Mouse (Mus musculus) B cell, adult (primary cell): ENCODE measurements around the gene Olfr910. TPM values are rescaled to one million over a fixed set of nuclear protein-coding genes. Genes with fewer than 3 reads are reported as not detected.

Source experiments
- total RNA-seq: library from RNA; stranded (reverse); gene quantifications from 4 replicates; pipeline ENCODE4 v1.2.4, GENCODE M21; 2023; ENCODE audit not compliant: inconsistent age

The Olfr910 gene
- not detected in 4 replicates for total RNA-seq

GRCm38 (mm10) chr9:38537549-38537948 is at the start of gene Olfr910:
Gene Olfr910, plus strand, starts transcription at chr9:38537849.

GRCm38 (mm10) chr9:38495501-38495900 is 42.1 kb upstream of the Olfr910 start, which contains the start of gene Olfr907:
Gene Olfr907, plus strand, starts transcription at chr9:38495801.

GRCm38 (mm10) chr9:38521280-38521679 is 16.4 kb upstream of the Olfr910 start, which contains the start of gene Olfr911-ps1:
Gene Olfr911-ps1, plus strand, starts transcription at chr9:38521580.

GRCm38 (mm10) chr9:38579878-38580277 is 42.2 kb downstream of the Olfr910 start, which contains the start of gene Olfr912:
Gene Olfr912, plus strand, starts transcription at chr9:38580178.

Other genes with a start within 250 kb of the Olfr910 start
- gene Olfr896-ps1, start 246.7 kb upstream of the Olfr910 start, total RNA-seq: not detected in 4 replicates
- gene Olfr25, start 208.8 kb upstream of the Olfr910 start, total RNA-seq: not detected in 4 replicates
- gene Olfr898, start 189.4 kb upstream of the Olfr910 start, total RNA-seq: not detected in 4 replicates
- not detected in 4 replicates for gene Olfr250, start 171.0 kb upstream of the Olfr910 start, total RNA-seq
- not detected in 4 replicates for gene Olfr251, start 160.8 kb upstream of the Olfr910 start, total RNA-seq
- not detected in 4 replicates for gene Olfr147, start 136.2 kb upstream of the Olfr910 start, total RNA-seq
- not detected in 4 replicates for gene Olfr901, start 108.4 kb upstream of the Olfr910 start, total RNA-seq
- not detected in 4 replicates for gene Olfr902, start 90.2 kb upstream of the Olfr910 start, total RNA-seq
- gene Olfr904, start 74.7 kb upstream of the Olfr910 start, total RNA-seq: not detected in 4 replicates
- gene Olfr905, start 66.7 kb upstream of the Olfr910 start, total RNA-seq: not detected in 4 replicates
- gene Olfr906, start 50.8 kb upstream of the Olfr910 start, total RNA-seq: not detected in 4 replicates
- not detected in 4 replicates for gene Olfr907, start 42.0 kb upstream of the Olfr910 start, total RNA-seq
- not detected in 4 replicates for gene Olfr911-ps1, start 16.3 kb upstream of the Olfr910 start, total RNA-seq
- not detected in 4 replicates for gene Olfr912, start 42.3 kb downstream of the Olfr910 start, total RNA-seq
- not detected in 4 replicates for gene Olfr913, start 54.9 kb downstream of the Olfr910 start, total RNA-seq
- gene Olfr914, start 67.3 kb downstream of the Olfr910 start, total RNA-seq: not detected in 4 replicates
- not detected in 4 replicates for gene Olfr916, start 122.0 kb downstream of the Olfr910 start, total RNA-seq
- gene Olfr917, start 128.0 kb downstream of the Olfr910 start, total RNA-seq: not detected in 4 replicates
- not detected in 4 replicates for gene Olfr918, start 136.8 kb downstream of the Olfr910 start, total RNA-seq
- gene Olfr919, start 165.8 kb downstream of the Olfr910 start, total RNA-seq: not detected in 4 replicates
- gene Vwa5a, start 180.4 kb downstream of the Olfr910 start, total RNA-seq: 8.8 to 12.9 TPM (median 10.5 TPM) in 4 replicates
- 0.13 to 0.21 TPM in 2 of 4 replicates, not detected in the others for gene Olfr920, start 214.4 kb downstream of the Olfr910 start, total RNA-seq
- gene Olfr921, start 235.2 kb downstream of the Olfr910 start, total RNA-seq: not detected in 4 replicates